Mouse (Mus musculus): ENCODE results near the gene Actg1. TPM values are rescaled to one million over a fixed set of nuclear protein-coding genes. Genes with fewer than 3 reads are reported as not detected.

Actg1 gene
- polyA plus RNA-seq, 1 experiment, result 951 TPM

DNA sequence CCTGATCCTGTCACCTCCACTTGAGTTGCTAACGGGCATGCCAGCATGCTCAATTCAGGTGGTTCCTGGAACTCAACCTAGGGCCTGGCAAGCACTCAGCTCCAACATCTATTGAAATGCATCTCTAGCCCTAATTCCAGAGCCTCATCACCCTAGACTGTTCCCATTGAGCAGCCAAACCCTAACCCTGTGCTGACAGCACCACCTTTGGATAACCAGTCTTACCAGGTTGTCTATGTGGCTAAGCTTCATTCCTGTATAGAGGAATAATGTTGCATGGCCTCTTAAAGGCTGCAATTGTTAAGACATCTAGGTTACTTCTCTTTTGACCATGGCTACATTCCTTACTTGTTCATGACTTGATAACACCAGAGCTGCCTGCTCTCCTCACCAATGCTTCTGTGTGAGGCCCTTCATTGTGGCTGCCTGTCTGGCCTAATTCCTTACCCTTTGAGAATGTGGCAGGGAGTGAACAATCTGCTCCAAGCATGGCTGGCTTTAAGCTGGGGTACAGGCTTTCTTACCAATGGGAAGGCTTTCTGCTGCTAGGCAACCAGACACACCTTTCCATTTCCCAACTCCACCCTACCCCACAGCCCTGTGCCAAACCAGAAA lies 3.2 kb downstream of the Actg1 start:
- TF ChIP-seq POLR2A (IDR thresholded peaks at IDR 0.05; ENCODE audit: low read depth, low read length) (no peak), CTCF (IDR thresholded peaks at IDR 0.05; ENCODE audit: extremely low read depth, insufficient read depth, insufficient read length, insufficient replicate concordance) (no peak)
- no peak for DNase-seq (ENCODE audit: low read depth in 1 of 2, low spot score in 2 of 2)
- Histone ChIP-seq H3K27me3 (ENCODE audit: control insufficient read depth, insufficient read depth, low read length) (no peaks in the 10 kb centered on the region), H3K4me3 (ENCODE audit: extremely low read depth, insufficient read depth, insufficient read length) (no peak overlapping the region), H3K36me3 (ENCODE audit: control insufficient read depth, insufficient read depth, low read length) (peaks cover 13% of the 10 kb centered on the region), H3K4me1 (ENCODE audit: control insufficient read depth, insufficient read depth, insufficient read length) (peaks cover 3% of the 10 kb centered on the region; the same call in 1 of the 2 replicates), H3K27ac (ENCODE audit: insufficient read depth, low read length) (no peak overlapping the region)
- 72% methylated on average over 1 of the region's 1 CpGs for WGBS

DNA sequence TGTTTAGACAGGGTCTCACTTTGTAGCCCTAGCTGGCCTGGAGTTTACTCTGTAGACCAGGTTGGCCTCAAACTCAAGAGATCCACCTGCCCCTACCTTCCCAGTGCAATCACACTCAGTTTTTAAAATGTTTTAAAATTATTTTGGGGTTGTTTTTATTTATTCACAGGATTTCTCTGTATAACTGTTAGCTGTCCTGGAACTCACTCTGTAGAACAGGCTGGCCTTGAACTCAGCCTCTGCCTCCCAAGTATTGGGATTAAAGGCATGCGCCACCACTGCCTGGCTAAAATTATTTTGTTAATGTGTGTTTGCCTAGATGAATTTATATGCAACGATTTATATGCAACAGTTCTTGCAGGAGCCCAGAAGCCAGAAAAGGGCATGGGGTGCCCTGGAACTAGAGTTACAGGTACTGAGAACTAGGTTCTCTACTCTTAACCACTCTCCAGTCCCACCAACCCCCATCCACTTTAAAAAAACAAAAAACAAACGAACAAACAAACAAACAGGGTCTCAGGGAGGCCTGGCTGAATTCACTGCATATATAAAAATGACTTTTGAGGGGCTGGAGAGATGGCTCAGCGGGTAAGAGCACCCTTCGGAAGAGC lies 3.9 kb downstream of the Actg1 start:
- Histone ChIP-seq H3K36me3 (ENCODE audit: control insufficient read depth, insufficient read depth, low read length) (peaks cover 13% of the 10 kb centered on the region), H3K4me3 (ENCODE audit: extremely low read depth, insufficient read depth, insufficient read length) (no peak overlapping the region), H3K27me3 (ENCODE audit: control insufficient read depth, insufficient read depth, low read length) (no peaks in the 10 kb centered on the region), H3K4me1 (ENCODE audit: control insufficient read depth, insufficient read depth, insufficient read length) (peaks cover 3% of the 10 kb centered on the region; the same call in 1 of the 2 replicates), H3K27ac (ENCODE audit: insufficient read depth, low read length) (no peak overlapping the region)
- WGBS, result 79% methylated on average over 5 of the region's 5 CpGs
- no peak for DNase-seq (ENCODE audit: low read depth in 1 of 2, low spot score in 2 of 2)
- TF ChIP-seq CTCF (IDR thresholded peaks at IDR 0.05; ENCODE audit: extremely low read depth, insufficient read depth, insufficient read length, insufficient replicate concordance) (no peak), POLR2A (IDR thresholded peaks at IDR 0.05; ENCODE audit: low read depth, low read length) (no peak)

DNA sequence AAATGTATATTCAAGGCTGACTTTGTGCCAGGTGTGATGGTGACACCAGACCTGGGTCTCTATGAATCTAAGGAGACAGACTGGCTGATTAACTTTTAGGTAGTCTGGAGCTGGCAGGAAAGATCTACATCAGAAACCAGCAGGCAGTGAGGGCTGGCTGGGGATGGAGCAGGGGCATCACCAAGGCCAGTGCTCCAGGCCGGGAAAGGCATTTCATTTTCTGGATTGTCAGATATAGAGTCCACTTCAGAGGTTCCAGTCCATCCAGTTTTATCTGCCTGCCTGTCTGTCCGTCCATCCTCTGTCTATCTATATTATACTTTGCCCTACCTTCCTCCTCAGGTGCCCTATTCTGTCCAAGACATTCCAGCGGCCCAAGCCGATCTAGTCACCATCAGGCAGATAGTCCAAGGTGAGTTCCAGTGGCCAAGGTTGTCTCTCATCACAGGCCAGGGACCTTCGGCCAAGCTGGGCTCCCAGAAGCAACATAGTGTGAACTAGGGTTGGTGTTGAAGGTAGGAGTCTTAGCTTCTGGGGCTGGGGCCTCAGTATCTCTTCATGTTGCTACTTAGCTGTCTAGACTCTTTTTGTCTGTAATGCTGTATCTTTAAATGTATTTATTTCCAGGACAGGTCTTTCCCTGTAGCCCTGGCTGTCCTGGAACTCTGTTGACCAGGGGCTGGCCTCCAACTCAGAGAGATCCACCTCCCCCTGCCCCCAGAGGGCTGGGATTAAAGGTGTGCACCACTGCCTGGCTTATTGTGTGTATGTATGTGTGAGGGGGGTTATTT lies 4.6 kb downstream of the Actg1 start:
- Histone ChIP-seq H3K27me3 (ENCODE audit: control insufficient read depth, insufficient read depth, low read length) (no peaks in the 10 kb centered on the region), H3K4me3 (ENCODE audit: extremely low read depth, insufficient read depth, insufficient read length) (no peak overlapping the region), H3K4me1 (ENCODE audit: control insufficient read depth, insufficient read depth, insufficient read length) (peaks cover 3% of the 10 kb centered on the region; the same call in 1 of the 2 replicates), H3K27ac (ENCODE audit: insufficient read depth, low read length) (no peak overlapping the region), H3K36me3 (ENCODE audit: control insufficient read depth, insufficient read depth, low read length) (peaks cover 13% of the 10 kb centered on the region)
- DNase-seq (ENCODE audit: low read depth in 1 of 2, low spot score in 2 of 2), result no peak
- TF ChIP-seq POLR2A (IDR thresholded peaks at IDR 0.05; ENCODE audit: low read depth, low read length) (no peak), CTCF (IDR thresholded peaks at IDR 0.05; ENCODE audit: extremely low read depth, insufficient read depth, insufficient read length, insufficient replicate concordance) (no peak)
- WGBS, result 93% methylated on average over 5 of the region's 5 CpGs

DNA sequence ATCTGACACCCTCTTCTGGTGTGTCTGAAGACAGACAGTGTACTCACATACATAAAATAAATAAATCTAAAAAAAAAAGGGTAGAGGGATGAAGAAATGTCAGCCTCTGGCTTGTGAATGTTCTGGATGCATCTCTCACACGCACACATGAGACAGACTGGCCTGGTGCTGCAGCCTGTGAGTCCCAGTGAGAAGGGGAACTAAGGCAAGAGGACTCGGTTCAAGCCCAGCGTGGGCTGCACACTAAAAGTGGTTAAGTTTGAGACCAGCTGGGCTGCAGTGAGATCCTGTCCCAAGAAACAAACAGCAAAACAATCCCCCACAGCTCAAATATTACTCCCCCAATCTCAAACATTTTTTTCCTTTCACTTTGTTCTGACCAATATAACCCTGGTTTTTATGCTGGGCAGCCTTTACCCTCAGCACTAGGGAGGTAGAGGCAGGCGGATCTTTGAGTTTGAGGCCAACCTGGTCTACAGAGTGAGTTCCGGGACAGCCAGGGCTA lies 5.6 kb downstream of the Actg1 start:
- WGBS, result 86% methylated on average over 5 of the region's 5 CpGs
- H3K36me3 ChIP-seq (ENCODE audit: control insufficient read depth, insufficient read depth, low read length), result peaks cover 12% of the 10 kb centered on the region
- H3K4me3 ChIP-seq (ENCODE audit: extremely low read depth, insufficient read depth, insufficient read length), result no peak overlapping the region
- TF ChIP-seq POLR2A (IDR thresholded peaks at IDR 0.05; ENCODE audit: low read depth, low read length), result no peak
- no peak for TF ChIP-seq CTCF (IDR thresholded peaks at IDR 0.05; ENCODE audit: extremely low read depth, insufficient read depth, insufficient read length, insufficient replicate concordance)
- no peak for DNase-seq (ENCODE audit: low read depth in 1 of 2, low spot score in 2 of 2)
- H3K27ac ChIP-seq (ENCODE audit: insufficient read depth, low read length), result no peak overlapping the region
- H3K4me1 ChIP-seq (ENCODE audit: control insufficient read depth, insufficient read depth, insufficient read length), result peaks cover 3% of the 10 kb centered on the region; the same call in 1 of the 2 replicates
- H3K27me3 ChIP-seq (ENCODE audit: control insufficient read depth, insufficient read depth, low read length), result no peaks in the 10 kb centered on the region

DNA sequence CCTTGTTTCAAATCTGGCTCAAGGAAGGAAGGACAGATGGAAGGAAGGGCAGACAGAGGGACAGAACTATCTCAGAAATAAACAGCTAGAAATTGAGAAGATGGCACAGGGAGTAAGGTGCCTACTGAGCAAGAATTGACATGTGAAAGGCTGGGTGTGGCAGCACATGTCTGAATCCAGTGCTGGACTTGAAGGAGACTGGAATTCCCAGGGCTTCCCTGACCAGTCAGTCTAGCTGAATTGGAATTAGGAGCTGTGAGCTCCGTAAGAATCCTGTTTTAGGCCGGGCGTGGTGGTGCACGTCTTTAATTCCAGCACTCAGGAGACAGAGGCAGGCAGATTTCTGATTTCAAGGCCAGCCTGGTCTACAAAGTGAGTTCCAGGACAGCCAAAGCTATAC lies 6.7 kb downstream of the Actg1 start:
- no peak for DNase-seq (ENCODE audit: low read depth in 1 of 2, low spot score in 2 of 2)
- TF ChIP-seq POLR2A (IDR thresholded peaks at IDR 0.05; ENCODE audit: low read depth, low read length) (no peak), CTCF (IDR thresholded peaks at IDR 0.05; ENCODE audit: extremely low read depth, insufficient read depth, insufficient read length, insufficient replicate concordance) (no peak)
- peaks cover 6% of the 10 kb centered on the region for H3K36me3 ChIP-seq (ENCODE audit: control insufficient read depth, insufficient read depth, low read length)
- H3K4me1 ChIP-seq (ENCODE audit: control insufficient read depth, insufficient read depth, insufficient read length), result peaks cover 3% of the 10 kb centered on the region; the same call in 1 of the 2 replicates
- 93% methylated on average over 4 of the region's 4 CpGs for WGBS
- H3K4me3 ChIP-seq (ENCODE audit: extremely low read depth, insufficient read depth, insufficient read length), result no peak overlapping the region
- no peak overlapping the region for H3K27ac ChIP-seq (ENCODE audit: insufficient read depth, low read length)
- H3K27me3 ChIP-seq (ENCODE audit: control insufficient read depth, insufficient read depth, low read length), result no peaks in the 10 kb centered on the region

DNA sequence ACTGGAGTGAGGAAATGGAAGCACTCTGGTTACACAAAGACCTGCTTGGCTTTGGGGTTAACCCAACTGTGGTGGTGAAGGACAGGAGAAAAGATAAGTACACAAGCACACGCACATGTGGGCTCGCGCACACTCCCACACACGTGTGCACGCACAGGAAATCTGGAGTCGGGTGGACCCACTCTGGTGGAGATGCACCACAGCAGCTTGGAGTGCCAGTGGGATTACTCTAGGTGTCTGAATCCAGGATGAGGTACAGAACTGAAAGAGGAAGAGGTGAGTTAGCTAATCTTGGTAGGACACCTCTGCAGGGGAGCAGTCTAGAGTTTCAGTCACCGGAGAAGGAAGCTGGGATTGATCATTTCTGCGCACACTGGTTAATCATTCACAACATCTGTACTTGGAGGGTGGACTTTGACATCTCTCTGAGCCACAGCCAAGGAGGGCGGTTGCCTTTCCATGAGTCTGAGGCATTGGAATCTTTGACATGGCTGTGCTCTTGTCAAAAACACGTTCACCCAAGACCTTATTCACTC lies 8.3 kb downstream of the Actg1 start:
- Histone ChIP-seq H3K4me1 (ENCODE audit: control insufficient read depth, insufficient read depth, insufficient read length) (peaks cover 3% of the 10 kb centered on the region; the same call in 1 of the 2 replicates), H3K4me3 (ENCODE audit: extremely low read depth, insufficient read depth, insufficient read length) (no peak overlapping the region), H3K27ac (ENCODE audit: insufficient read depth, low read length) (no peak overlapping the region), H3K27me3 (ENCODE audit: control insufficient read depth, insufficient read depth, low read length) (no peaks in the 10 kb centered on the region), H3K36me3 (ENCODE audit: control insufficient read depth, insufficient read depth, low read length) (no peaks in the 10 kb centered on the region; the same call in none of the 2 replicates)
- TF ChIP-seq POLR2A (IDR thresholded peaks at IDR 0.05; ENCODE audit: low read depth, low read length) (no peak), CTCF (IDR thresholded peaks at IDR 0.05; ENCODE audit: extremely low read depth, insufficient read depth, insufficient read length, insufficient replicate concordance) (no peak)
- WGBS, result 52% methylated on average over 10 of the region's 10 CpGs
- DNase-seq (ENCODE audit: low read depth in 1 of 2, low spot score in 2 of 2), result no peak
